Mouse (Mus musculus) C2C12 (cell line): ENCODE data around the gene Foxp1.

Experiments used
- CEBPB ChIP-seq: IDR thresholded peaks from one replicate; pipeline ENCODE4 v1.6.1; 2011; ENCODE audit warnings: low read depth, mild to moderate bottlenecking, control low read depth, moderate library complexity
- CTCF ChIP-seq: IDR thresholded peaks from one replicate; pipeline ENCODE4 v1.5.1; 2011; ENCODE audit not compliant: control insufficient read depth, insufficient read depth, insufficient read length
- MAX ChIP-seq: IDR thresholded peaks from one replicate; pipeline ENCODE4 v1.6.1; 2011; ENCODE audit warnings: mild to moderate bottlenecking, control low read depth
- USF1 ChIP-seq: IDR thresholded peaks from one replicate; pipeline ENCODE4 v1.6.1; 2011; ENCODE audit warnings: low read depth, mild to moderate bottlenecking, control low read depth, moderate library complexity

- TF ChIP-seq CTCF: no peak
- no peak for TF ChIP-seq MAX
- TF ChIP-seq USF1: no peak
- TF ChIP-seq CEBPB: no peak
Measured at GRCm38 (mm10) chr6:98985452-98985851, 537.1 kb downstream of the Foxp1 start.
